Mouse (Mus musculus): ENCODE data around the gene Fuom. TPM values are rescaled to one million over a fixed set of nuclear protein-coding genes. Genes with fewer than 3 reads are reported as not detected.
"Not testable (repeated sequence)": the region's sequence is repeated elsewhere in the genome, so short reads cannot be mapped to it uniquely, and the experiment has no call there.

Fuom gene
- polyA plus RNA-seq, 1 experiment from 2014 or later = 88.4 TPM

- Histone ChIP-seq H3K9ac (ENCODE audit: low read depth, low read length) (no peak overlapping the region), H3K27ac (no peak overlapping the region), H3K36me3 (ENCODE audit: insufficient read depth, low read length) (peaks cover 7% of the 10 kb centered on the region; the same call in 1 of the 2 replicates), H3K9me3 (replicated peaks; ENCODE audit: low read length) (no peaks in the 10 kb centered on the region), H3K4me3 (replicated peaks; ENCODE audit: low read depth, low read length) (no peak overlapping the region), H3K27me3 (ENCODE audit: insufficient read depth, low read length) (no peaks in the 10 kb centered on the region), H3K4me2 (ENCODE audit: low read length) (no peak overlapping the region), H3K4me1 (replicated peaks; ENCODE audit: insufficient read depth, low read length) (no peaks in the 10 kb centered on the region)
- no peak for DNase-seq (ENCODE audit: low spot score)
- ATAC-seq (replicated peaks; ENCODE audit: low FRiP score, low read depth) = no peak
- 90% methylated on average over 5 of the region's 5 CpGs for WGBS
- TF ChIP-seq CTCF (IDR thresholded peaks at IDR 0.05; ENCODE audit: low read depth) = no peak
Measured at GRCm38 (mm10) chr7:140135106-140135770, 33.0 kb upstream of the Fuom start.

- peaks cover 15% of the 10 kb centered on the region; the same call in 1 of the 2 replicates for H3K36me3 ChIP-seq (ENCODE audit: insufficient read depth, low read length)
- not testable (repeated sequence) for H3K4me1 ChIP-seq (replicated peaks; ENCODE audit: insufficient read depth, low read length); DNase-seq (ENCODE audit: low spot score); H3K9me3 ChIP-seq (replicated peaks; ENCODE audit: low read length); H3K27me3 ChIP-seq (ENCODE audit: insufficient read depth, low read length); H3K4me3 ChIP-seq (replicated peaks; ENCODE audit: low read depth, low read length); H3K27ac ChIP-seq; H3K4me2 ChIP-seq (ENCODE audit: low read length); H3K9ac ChIP-seq (ENCODE audit: low read depth, low read length); ATAC-seq (replicated peaks; ENCODE audit: low FRiP score, low read depth)
- WGBS = 90% methylated on average over 3 of the region's 7 CpGs
Measured at GRCm38 (mm10) chr7:140134033-140134432, 31.8 kb upstream of the Fuom start.

- not testable (repeated sequence) for DNase-seq (ENCODE audit: low spot score); H3K9me3 ChIP-seq (replicated peaks; ENCODE audit: low read length); H3K4me1 ChIP-seq (replicated peaks; ENCODE audit: insufficient read depth, low read length); H3K9ac ChIP-seq (ENCODE audit: low read depth, low read length); ATAC-seq (replicated peaks; ENCODE audit: low FRiP score, low read depth); H3K27me3 ChIP-seq (ENCODE audit: insufficient read depth, low read length); H3K4me3 ChIP-seq (replicated peaks; ENCODE audit: low read depth, low read length); H3K4me2 ChIP-seq (ENCODE audit: low read length); H3K27ac ChIP-seq
- peaks cover 15% of the 10 kb centered on the region; the same call in 1 of the 2 replicates for H3K36me3 ChIP-seq (ENCODE audit: insufficient read depth, low read length)
- 91% methylated on average over 7 of the region's 7 CpGs for WGBS
Measured at GRCm38 (mm10) chr7:140132184-140132583, 29.9 kb upstream of the Fuom start.

GRCm38 (mm10) chr7:140127911-140128310 is 25.7 kb upstream of the Fuom start:
- no peak for TF ChIP-seq CTCF (IDR thresholded peaks at IDR 0.05; ENCODE audit: low read depth)
- Histone ChIP-seq H3K36me3 (ENCODE audit: insufficient read depth, low read length) (peaks cover 12% of the 10 kb centered on the region; the same call in 1 of the 2 replicates), H3K9ac (ENCODE audit: low read depth, low read length) (no peak overlapping the region), H3K4me3 (replicated peaks; ENCODE audit: low read depth, low read length) (no peak overlapping the region), H3K27me3 (ENCODE audit: insufficient read depth, low read length) (no peaks in the 10 kb centered on the region), H3K4me1 (replicated peaks; ENCODE audit: insufficient read depth, low read length) (no peaks in the 10 kb centered on the region; the same call in 1 of the 2 replicates), H3K9me3 (replicated peaks; ENCODE audit: low read length) (no peaks in the 10 kb centered on the region), H3K4me2 (ENCODE audit: low read length) (no peak overlapping the region), H3K27ac (no peak overlapping the region)
- no peak for DNase-seq (ENCODE audit: low spot score)
- no peak for ATAC-seq (replicated peaks; ENCODE audit: low FRiP score, low read depth)
- 81% methylated on average over 2 of the region's 2 CpGs for WGBS

- no peak for TF ChIP-seq CTCF (IDR thresholded peaks at IDR 0.05; ENCODE audit: low read depth)
- H3K36me3 ChIP-seq (ENCODE audit: insufficient read depth, low read length) = peaks cover 12% of the 10 kb centered on the region; the same call in 1 of the 2 replicates
- H3K4me2 ChIP-seq (ENCODE audit: low read length) = no peak overlapping the region
- H3K27me3 ChIP-seq (ENCODE audit: insufficient read depth, low read length) = no peaks in the 10 kb centered on the region
- DNase-seq (ENCODE audit: low spot score) (no peak), ATAC-seq (replicated peaks; ENCODE audit: low FRiP score, low read depth) (no peak)
- H3K4me1 ChIP-seq (replicated peaks; ENCODE audit: insufficient read depth, low read length) = no peaks in the 10 kb centered on the region; the same call in 1 of the 2 replicates
- no peaks in the 10 kb centered on the region for H3K9me3 ChIP-seq (replicated peaks; ENCODE audit: low read length)
- H3K4me3 ChIP-seq (replicated peaks; ENCODE audit: low read depth, low read length) = no peak overlapping the region
- H3K27ac ChIP-seq = no peak overlapping the region
- WGBS = 94% methylated on average over 3 of the region's 3 CpGs
- no peak overlapping the region for H3K9ac ChIP-seq (ENCODE audit: low read depth, low read length)
Measured at GRCm38 (mm10) chr7:140126934-140127333, 24.7 kb upstream of the Fuom start.

GRCm38 (mm10) chr7:140126022-140126350 is 23.7 kb upstream of the Fuom start:
- H3K4me1 ChIP-seq (replicated peaks; ENCODE audit: insufficient read depth, low read length) = no peaks in the 10 kb centered on the region; the same call in 1 of the 2 replicates
- 12% methylated on average over 5 of the region's 5 CpGs for WGBS
- peak overlapping the region; percentile 84 for H3K4me3 ChIP-seq (replicated peaks; ENCODE audit: low read depth, low read length)
- H3K27ac ChIP-seq = peak overlapping the region; percentile 73
- no peak for DNase-seq (ENCODE audit: low spot score)
- peak overlapping the region; percentile 91 for H3K9ac ChIP-seq (ENCODE audit: low read depth, low read length)
- ATAC-seq (replicated peaks; ENCODE audit: low FRiP score, low read depth) = no peak; the same call in none of the 2 replicates
- no peaks in the 10 kb centered on the region for H3K27me3 ChIP-seq (ENCODE audit: insufficient read depth, low read length)
- H3K9me3 ChIP-seq (replicated peaks; ENCODE audit: low read length) = no peaks in the 10 kb centered on the region
- peaks cover 12% of the 10 kb centered on the region; the same call in 1 of the 2 replicates for H3K36me3 ChIP-seq (ENCODE audit: insufficient read depth, low read length)
- peak overlapping the region; percentile 86 for H3K4me2 ChIP-seq (ENCODE audit: low read length)
- TF ChIP-seq CTCF (IDR thresholded peaks at IDR 0.05; ENCODE audit: low read depth) = no peak

All from kidney, postnatal 0 days (tissue).